Mouse (Mus musculus) neutrophil, adult 59 days (primary cell): ENCODE measurements around the gene Znrf3. TPM values are rescaled to one million over a fixed set of nuclear protein-coding genes. Genes with fewer than 3 reads are reported as not detected.

Source experiments
- total RNA-seq, 2 experiments: library from RNA; stranded (reverse); gene quantifications; 1 replicate in 1 of 2; 2 replicates in 1 of 2; pipeline ENCODE4 v1.2.4; 2023

Gene Znrf3
- 1 to 10 TPM; 2.1 to 2.3 TPM for total RNA-seq

GRCm38 (mm10) chr11:5444599-5445451 is at the start of gene Znrf3:
Gene Znrf3, minus strand, starts transcription at chr11:5444847.

DNA sequence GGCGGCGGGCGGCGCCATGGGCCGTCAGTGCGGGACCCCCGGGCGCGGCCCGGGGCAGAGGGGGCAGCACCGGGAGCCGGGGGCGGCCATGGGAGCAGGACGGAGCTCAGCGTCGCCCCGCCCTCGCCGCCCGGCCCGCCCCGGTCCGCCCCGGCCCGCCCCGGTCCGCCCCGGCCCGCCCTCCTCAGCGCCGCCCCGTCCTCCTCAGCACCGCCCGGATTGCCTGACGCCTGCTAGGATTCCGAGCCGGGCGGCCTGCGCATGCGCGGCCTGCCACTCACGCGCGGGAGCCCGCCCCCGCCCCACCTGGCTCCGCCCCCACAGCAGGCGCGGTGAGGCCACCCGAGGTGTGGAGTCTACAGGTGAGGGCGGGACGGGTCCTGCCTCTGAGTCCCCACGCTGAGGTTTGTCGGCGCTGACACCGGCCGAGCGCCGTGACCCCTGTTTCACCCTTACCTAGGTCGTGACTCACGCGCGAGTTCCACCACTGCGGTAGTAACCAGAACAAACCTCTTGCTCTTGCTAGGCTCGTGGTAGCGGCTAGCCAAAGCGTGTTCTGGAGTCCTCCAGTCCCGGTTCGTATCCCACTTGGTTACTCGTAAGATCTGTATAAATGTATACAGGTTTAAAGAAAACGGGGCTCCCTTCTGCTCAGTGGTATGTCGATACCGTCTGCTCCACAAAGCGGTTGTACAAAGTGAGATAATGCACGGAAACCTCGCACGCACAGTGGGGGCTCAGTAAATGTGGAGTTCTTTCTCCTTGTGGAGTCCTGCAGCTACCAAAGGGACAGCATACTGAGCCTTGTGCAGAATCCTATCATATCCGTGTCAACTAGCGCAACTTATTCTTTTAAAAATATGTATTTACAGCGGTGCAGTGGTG is 182.9 kb downstream of the Znrf3 start, which contains the start of gene Kremen1:
Gene Kremen1, minus strand, starts transcription at position 51 of the 885 bp plus-strand sequence.

Other genes starting within 250 kb of the Znrf3 start
- 1 to 10 TPM; 6.5 to 6.7 TPM for gene Kremen1, start 183.3 kb downstream of the Znrf3 start, total RNA-seq
- 100 to 1,000 TPM; 145 to 154 TPM for gene Xbp1, start 75.8 kb upstream of the Znrf3 start, total RNA-seq
- gene Ccdc117, start 97.3 kb upstream of the Znrf3 start, total RNA-seq = 10 to 100 TPM; 11.8 to 12.9 TPM
- not detected for gene Ankrd36, start 124.8 kb upstream of the Znrf3 start, total RNA-seq